Mouse (Mus musculus) c-Kit-negative CD71-positive TER-119-positive erythroid progenitor cells, embryonic 14.5 days (primary cell): ENCODE data around the gene Dnajb1.
"Not testable (repeated sequence)": the region's sequence is repeated elsewhere in the genome, so short reads cannot be mapped to it uniquely, and the experiment has no call there.

Experiments used
- DNase-seq: peaks from one replicate; pipeline ENCODE4 v3.0.0-alpha.2; 2013; ENCODE audit warnings: low read depth, low spot score

The Dnajb1 gene

DNA sequence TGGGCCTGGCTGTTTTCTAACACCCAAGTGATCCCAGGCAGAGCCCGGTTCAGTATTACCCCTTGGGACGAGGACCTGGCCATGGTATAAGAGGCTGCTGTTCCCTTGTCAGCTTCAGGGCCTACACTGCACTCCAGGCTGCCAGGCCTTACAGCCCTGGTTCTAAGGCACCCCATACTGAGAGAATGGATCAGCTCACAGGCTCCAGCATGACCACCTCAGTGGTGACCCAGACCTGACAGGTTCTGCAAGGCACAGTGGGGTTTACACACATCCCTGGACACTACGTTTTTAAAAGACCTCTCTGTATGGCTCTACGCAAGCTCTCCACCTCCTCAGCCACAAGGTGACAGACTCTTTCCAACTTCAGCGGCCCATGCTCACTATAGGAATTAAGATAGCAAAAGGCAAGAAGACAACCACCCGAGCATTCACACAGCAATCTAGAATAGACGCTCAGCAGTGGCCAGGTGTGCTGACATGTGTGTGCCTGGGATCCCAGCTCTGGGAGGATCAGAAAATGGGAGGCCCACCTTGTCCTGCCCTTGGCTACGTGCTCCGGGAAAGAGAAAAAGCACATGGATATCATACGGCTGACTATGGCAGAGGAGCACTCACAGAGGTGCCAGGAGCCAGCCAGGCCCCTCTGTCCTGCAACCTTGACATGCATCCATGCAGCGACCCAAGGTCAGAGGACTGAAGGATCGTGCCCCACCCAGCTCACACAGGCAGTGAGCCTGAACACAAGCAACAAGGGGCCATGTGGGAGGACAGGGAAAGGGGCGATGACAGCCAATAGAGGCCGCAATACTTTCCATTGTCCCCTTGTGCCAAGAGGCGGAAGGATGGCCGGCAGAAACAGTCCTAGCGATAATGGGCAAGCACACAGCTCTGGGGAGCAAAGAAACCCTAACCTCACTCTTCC is 29.6 kb upstream of the Dnajb1 start:
- DNase-seq: no peak

DNA sequence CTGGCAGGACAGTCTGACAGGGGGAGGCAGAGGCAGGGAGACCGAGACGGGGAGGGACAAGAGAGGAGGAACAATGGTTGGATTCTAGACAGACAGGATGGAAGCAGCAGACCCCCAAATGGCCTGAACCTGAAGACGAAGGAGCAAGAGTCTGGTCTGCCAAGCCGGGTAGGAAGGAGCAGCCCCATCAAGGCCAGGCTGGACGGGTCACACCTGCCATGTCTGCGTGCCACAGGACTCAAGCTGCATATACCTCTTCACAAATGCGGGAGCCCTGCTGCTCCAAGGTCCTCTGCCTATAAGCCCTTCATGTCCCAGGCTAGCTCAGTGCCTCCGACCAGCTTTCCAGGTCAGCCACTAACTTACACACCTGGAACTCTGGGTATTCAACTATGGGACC is 28.3 kb upstream of the Dnajb1 start:
- DNase-seq: no peak

DNA sequence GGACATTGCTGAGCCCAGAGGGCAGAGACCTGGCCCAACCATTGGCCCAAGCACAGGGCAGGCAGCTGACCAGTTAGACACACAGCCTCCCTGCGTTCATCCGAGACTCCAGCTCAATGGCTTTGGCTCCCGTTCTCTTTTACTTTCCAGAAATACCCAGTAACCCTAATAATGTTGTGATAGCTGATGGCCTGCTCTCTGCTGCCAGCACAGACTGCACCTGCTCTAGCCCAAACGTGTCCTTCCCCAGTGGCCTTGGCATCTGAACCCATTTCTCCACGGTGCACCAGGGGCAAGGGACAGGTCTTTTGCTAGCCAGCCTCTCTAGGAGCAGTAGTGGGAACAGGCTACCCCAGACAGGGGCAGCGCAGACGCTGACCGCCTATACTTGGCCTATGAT is 27.2 kb upstream of the Dnajb1 start:
- no peak for DNase-seq

DNA sequence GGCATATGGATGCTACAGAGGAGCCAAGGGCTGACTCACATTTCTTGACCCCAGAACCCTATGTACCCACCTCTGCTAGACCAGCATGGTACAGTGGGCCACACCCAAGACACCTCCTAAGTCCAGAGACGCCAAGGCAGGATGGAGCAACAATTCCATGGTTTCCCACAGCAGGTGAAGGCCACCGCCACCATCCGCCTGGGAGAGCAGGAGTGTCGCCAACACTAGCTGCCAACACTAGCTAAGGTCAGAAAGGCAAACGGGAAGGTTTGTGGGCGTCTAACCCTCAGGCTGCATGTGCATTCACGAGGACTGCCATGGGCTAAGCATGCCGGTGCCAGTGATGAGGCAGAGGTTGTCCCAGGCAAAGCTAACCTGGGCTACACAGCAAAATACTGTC is 25.8 kb upstream of the Dnajb1 start:
- no peak for DNase-seq

DNA sequence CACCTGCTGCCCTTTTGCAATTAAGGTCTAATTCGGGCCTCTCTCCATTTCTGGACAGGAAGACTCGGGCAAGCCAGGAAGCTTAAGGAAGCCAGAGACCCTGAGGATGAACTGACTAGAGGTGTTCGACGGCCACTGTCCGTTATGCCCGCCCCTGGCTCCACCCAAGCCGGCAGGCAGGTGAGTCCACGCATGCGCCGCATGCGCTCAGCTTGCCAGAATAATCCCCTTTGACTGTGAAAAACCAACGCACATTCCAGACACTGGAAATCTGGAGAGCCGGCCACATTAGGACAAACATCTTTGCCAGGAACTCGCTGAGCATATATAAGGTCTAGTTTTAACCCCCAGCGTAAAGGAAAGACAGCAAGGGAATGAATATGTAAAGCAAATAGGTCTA is 24.8 kb upstream of the Dnajb1 start:
- no peak for DNase-seq

DNA sequence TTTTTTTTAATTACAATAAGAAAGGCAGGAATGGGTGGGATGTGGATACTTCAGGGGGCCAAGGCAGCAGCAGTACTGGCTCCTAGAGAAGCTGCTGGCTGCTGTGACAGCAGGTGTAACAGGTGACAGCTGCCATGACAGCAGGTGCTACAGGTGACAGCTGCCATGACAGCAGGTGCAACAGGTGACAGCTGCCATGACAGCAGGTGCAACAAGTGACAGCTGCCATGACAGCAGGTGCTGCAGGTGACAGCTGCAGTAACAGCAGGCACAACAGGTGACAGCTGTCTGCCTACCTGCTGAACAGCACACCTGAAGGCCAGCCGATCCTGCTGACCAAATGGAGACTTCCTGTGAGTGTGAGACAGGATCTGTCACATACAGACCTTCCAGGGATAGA is 23.2 kb upstream of the Dnajb1 start:
- DNase-seq: no peak

DNA sequence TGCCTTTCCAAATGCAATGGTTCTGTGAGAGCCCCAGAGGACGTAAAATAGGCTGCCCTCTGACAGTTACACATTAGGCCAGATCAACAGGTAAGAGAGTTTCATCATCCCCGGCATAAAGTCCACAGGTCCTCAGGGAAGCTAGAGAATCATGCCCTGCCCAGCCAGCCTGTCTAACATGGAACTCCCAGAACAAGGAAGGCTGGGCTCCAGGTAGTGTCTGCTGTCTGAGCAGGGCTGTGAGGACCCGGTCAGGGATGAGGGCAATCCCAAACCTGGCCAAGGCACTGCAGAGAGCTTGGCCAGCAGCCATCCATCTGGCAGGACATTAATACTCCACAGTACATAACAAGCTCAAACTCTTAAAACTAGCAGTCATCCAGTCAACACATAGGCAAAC is 22.7 kb upstream of the Dnajb1 start:
- DNase-seq: no peak

DNA sequence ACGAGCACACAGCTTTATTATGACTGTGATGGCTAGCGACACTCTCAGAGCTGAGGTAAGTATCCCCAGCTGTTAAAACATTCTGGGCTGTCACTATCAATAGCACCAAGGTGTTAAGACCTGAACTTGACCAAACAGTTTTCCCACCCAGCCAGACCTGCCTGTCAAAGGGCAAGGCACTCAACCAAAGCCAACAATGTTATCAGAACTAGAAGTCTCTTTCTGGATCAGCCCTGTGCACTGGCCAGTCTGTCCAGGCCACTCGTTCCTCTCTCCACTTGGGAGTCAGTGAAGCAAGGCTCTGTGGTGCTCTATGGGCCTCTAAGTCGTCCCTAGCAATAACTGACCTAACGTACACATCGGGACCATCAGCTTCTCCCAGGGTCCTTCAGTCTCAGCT is 20.3 kb upstream of the Dnajb1 start:
- DNase-seq: no peak

DNA sequence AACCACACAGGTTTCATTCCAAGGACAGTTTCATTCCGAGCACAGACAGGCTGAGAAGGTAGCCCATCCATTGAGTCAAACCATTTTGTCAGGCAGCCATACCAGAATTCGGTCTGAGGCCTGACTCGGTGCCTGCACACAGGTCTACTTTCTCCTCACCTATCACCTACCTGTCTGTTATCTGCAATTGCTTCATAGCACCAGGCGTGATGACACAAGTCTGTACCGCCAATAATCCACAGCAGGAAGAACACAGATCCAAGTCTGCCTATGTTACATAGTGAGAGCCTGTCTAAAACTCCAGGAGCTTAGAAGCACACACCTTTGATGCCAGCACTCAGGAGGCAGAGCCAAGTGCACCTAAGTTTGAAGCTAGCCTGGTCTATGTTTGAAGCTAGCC is 19.1 kb upstream of the Dnajb1 start:
- DNase-seq: no peak

DNA sequence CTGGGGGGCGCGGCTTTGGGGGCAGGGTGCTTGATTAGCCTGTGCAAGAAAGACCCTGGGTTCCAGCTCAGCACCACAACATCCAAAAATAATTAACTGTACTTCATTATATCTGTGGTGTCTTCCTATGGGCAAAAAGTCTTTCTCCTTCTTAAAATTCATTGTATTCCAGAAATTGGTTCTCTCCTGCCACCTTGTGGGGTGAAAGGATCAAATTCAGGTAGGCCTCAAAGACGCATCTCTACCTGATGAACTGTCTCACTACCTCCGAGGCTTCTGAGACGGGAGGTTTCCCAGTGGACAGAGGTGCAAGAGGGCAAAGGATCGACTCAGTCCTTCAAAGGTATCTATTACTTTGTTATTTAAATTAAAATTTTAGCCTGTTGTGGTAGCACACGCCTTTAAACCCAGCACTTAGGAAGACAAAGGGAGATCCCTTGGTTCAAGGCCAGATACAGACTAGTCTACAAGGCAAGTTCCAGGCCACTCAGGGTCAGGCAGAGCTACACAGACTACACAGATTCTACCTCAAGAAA is 17.4 kb upstream of the Dnajb1 start:
- no peak for DNase-seq

DNA sequence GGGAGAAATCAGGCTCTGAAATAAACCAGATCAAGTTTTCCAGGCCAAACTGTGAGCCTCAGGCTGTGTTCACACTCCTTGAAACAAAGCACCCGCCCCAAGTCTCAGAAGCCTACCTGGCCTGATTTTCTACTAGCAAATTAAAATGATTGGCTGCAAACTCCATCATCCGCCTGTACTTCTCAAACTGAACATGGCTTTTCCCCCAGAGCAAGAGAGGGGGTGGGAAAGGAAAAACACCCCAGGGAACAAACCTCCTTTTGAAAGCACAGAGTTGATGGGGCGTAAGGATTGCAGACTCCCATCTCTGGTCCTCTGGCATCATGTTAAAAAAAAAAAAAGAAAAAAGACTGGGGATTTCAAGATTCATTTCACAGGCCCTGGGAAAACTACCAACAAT is 15.3 kb upstream of the Dnajb1 start:
- DNase-seq: no peak

DNA sequence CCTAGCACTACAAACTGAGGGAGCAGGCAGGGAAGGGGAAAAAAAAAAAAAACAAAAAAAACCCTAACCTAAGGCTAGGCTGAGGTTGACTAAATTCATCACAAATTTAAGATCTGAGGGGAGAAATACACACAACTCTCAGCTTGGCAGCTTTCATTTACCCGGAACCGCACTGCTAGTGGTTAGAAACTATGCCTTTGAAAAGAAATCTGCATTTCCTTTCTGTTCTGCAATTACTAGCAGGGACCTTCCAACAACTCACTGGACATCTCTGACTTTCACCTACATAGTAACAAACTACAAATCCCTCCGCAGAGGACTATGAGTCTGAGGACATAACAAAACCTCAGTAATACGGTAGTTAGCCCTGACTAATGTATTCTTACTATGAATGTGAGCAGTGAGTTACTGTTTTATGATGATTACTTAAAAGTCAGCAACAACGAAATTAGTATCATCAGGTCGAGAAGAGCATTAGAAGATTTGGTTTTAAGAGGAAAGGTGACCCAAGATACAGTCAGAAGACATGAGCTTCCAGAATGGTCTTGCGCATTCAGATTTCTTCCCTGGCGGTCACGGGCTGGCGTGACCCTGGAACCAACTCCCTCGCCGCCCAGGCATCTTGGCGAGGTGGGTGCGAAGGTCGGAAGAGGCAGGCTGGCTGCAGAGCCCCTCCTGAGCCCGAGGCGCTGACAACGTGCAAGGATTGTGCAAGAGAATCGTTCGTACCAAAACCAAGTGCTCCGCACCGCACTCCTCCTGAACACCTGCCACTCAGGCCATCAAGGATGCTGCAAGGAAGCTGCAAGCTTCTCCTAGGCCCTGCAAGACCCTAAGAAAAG is 14.4 kb upstream of the Dnajb1 start:
- DNase-seq: no peak

DNA sequence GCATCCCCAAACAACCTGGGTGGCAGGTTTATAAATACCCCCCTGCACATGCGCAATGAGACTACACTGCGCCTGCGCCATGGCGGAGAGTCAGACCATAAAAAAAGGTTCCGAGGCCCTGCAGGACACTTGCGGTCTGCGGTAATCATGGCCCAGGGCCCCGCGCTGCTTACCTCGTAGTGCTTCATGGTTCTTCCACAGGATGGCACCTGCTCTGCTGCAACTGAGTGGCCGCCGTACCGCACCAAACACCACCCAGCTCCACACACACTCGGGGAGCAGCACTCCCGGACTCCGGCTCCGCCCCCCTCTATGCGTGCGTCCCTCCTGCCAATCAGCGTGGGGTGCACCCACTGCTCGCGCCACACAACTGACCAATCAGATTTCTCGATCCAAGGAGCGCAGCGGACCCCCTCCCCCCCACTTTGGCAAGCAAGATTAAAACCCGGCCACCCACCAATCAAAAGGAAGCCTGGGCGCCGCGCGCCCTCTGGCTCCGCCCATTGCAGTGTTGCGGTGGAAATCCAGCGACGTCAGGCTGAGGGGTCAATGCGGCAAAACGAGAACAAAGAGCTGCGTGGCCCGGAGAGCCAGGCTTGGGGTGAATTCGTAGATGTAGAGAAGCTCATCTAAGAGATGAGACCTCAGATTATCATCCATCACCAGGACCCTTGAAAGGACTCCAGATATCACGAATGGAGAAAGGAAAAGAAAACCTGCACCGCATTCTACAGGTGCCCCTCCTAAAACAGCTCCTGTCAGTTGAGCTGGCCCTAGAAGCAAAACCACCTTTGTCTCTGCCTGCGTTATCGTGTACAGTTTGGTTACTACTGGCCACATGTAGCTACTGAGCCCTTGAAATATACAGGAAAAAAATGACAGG is 13.6 kb upstream of the Dnajb1 start:
- peak; percentile 95 for DNase-seq

DNA sequence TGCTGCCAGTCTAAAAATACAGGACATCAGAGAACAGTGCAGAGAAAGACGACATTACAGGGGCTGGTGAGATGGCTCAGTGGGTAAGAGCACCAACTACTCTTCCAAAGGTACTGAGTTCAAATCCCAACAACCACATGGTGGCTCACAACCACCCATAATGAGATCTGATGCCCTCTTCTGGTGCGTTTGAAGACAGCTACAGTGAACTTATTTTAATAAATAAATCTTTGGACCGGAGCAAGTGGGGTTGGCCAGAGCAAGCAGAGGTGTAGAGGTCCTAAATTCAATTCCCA is 13.0 kb upstream of the Dnajb1 start:
- not testable (repeated sequence) for DNase-seq

DNA sequence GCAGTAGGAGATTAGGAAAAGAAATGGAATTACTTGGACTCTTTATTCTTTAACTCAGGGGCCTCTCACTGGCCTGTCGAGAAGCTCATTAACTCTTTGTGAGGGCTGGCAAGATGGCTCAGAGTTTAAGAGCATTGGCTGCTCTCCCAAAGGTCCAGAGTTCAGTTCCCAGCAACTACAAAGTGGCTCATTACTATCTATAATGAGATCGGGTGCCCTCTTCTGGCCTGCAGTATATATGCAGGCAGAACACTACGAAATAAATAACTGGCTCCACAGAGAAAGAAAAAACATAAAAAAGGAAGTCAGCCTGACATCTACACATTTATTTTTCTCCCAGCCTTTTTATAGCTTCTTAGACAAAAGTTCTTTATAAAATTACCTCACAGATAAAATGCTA is 11.6 kb upstream of the Dnajb1 start:
- DNase-seq: no peak

DNA sequence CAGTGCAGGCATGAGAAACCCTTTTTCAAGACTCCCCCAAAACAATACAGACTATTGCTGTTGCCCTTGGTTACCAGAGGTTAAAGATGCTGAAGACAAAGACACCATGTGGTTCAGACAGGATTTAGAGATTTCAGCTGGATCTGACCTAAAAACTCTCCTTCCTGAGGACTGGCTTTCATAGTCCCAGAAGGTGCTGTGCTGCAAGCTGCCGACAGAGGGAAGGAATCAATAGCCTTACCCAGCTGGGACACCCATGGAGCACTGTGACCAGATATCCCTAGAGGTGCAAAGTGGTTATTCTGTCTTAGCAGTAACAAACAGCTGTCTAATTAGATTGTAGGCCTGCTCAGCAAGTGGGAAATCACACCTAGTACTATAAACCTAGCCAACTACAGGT is 9.8 kb upstream of the Dnajb1 start:
- no peak for DNase-seq

DNA sequence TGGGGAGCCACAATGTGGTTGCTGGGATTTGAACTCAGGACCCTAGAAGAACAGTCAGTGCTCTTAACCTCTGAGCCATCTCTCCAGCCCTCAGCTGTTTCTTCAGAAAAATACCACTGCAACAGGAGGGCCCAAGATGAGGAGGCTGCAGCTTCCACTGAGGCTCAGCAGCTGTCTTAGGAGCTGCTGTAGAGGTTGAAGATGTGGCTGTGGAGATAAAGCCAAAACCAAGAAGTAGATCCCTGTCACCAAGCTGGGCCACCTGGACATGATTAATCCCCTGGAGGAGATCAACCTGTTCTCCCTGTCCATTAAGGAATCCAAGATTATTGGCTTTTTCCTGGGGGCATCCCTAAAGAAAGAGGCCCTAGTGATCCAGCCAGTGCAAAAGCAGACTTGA is 8.2 kb upstream of the Dnajb1 start:
- DNase-seq: no peak

DNA sequence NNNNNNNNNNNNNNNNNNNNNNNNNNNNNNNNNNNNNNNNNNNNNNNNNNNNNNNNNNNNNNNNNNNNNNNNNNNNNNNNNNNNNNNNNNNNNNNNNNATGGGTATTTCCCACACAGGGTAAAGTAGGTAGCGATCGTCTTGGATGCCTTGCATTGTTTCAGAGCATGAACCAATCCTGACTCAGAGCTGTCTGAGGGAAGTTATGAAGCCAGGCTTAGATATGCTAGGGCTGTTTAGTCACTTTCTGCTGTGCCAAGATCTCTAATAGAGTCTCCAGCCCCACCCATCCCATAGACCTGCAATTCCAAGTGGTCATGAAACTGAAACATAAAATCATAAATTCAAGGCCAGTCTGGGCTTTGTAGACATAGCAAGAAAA is 5.4 kb upstream of the Dnajb1 start:
- no peak for DNase-seq

DNA sequence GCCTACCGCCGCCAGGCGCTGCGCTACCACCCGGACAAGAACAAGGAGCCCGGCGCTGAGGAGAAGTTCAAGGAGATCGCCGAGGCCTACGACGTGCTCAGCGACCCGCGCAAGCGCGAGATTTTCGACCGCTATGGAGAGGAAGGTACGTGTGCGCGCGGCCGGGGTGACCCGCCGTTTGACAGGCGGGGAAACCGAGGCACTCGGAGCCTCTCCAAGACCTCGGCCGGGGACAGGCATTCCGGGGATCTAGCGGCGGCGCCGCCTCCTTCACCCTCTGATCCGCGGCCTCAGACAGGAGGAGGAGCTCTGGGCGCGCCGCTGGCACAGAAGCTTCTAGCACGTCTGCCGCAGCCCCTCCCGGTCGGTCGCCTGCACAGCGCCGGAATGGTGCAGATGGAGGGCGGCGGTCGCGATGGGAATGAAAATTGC is 421 bp downstream of the Dnajb1 start:
- peak; percentile 75 for DNase-seq

DNA sequence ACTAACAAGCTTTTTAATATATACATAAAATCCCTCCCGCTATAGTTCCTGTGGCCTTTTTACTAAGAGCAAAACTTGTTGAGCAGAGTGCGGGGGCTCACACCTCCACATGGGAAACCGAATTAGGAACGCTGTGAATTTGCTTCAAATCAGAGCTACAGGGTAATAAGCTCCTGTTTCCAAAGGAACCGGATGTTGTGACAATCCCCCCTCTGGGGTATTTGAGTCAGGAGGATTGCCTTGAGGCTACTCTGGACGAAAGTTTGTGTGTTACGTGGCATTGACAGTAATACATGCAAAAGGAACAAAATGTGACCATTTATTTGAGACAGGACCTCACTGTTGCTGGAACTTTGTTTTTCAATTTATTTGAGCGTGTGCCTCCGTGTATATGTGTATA is 1.1 kb downstream of the Dnajb1 start:
- DNase-seq: no peak

DNA sequence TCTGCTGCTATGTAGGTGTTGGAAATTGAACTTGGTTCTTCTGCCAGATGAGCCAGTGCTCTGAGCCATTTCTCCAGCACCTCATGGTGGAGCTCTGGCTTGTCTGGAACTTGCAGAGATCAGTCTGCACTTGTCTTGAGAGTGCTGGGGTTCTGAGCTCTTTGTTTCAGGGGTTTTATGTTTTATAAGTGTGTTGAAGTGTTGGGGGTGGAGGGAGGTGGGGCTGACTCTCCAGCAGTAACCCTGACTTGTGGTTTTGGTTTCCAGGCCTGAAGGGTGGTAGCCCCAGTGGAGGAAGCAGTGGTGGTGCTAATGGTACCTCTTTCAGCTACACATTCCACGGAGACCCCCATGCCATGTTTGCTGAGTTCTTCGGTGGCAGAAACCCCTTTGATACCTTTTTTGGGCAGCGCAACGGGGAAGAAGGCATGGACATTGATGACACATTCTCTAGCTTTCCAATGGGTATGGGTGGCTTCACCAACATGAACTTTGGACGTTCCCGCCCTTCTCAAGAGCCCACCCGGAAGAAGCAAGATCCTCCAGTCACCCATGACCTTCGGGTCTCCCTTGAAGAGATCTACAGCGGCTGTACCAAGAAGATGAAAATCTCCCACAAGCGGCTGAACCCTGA is 1.7 kb downstream of the Dnajb1 start:
- no peak for DNase-seq
